Mouse (Mus musculus): ENCODE measurements at regions not wholly inside any gene's neighbourhood (a gene's known extent, or its start where the extent isn't known, plus 50 kb on each side); places are given as distances from the start of the nearest gene placed in this dataset.
"Not testable (repeated sequence)": the region's sequence is repeated elsewhere in the genome, so short reads cannot be mapped to it uniquely, and the experiment has no call there.

GRCm38 (mm10) chr6:31032980-31033608, 74.2 kb upstream of the Klf14 start:
- Histone ChIP-seq H3K36me3 (ENCODE audit: insufficient read depth, low read length) (no peaks in the 10 kb centered on the region), H3K27me3 (ENCODE audit: insufficient read depth, low read length) (no peaks in the 10 kb centered on the region), H3K9me3 (replicated peaks; ENCODE audit: low read length) (no peaks in the 10 kb centered on the region), H3K4me1 (replicated peaks; ENCODE audit: insufficient read depth, low read length) (no peaks in the 10 kb centered on the region), H3K27ac (no peak overlapping the region), H3K4me2 (ENCODE audit: low read length) (peak overlapping the region; percentile 38), H3K9ac (ENCODE audit: low read depth, low read length) (peak overlapping the region; percentile 1; the same call in 1 of the 2 replicates), H3K4me3 (replicated peaks; ENCODE audit: low read depth, low read length) (no peak overlapping the region)
- ATAC-seq (replicated peaks; ENCODE audit: low FRiP score, low read depth) (peak; percentile 73), DNase-seq (ENCODE audit: low spot score) (peak; percentile 78)
- peak; percentile 95 for TF ChIP-seq CTCF (IDR thresholded peaks at IDR 0.05; ENCODE audit: low read depth)
- 8% methylated on average over 12 of the region's 12 CpGs for WGBS

GRCm38 (mm10) chr6:31034796-31035195, 75.9 kb upstream of the Klf14 start:
- ATAC-seq (replicated peaks; ENCODE audit: low FRiP score, low read depth) = no peak
- 41% methylated on average over 10 of the region's 10 CpGs for WGBS
- TF ChIP-seq CTCF (IDR thresholded peaks at IDR 0.05; ENCODE audit: low read depth) = no peak
- H3K36me3 ChIP-seq (ENCODE audit: insufficient read depth, low read length) = no peaks in the 10 kb centered on the region
- no peaks in the 10 kb centered on the region for H3K27me3 ChIP-seq (ENCODE audit: insufficient read depth, low read length)
- H3K4me3 ChIP-seq (replicated peaks; ENCODE audit: low read depth, low read length) = no peak overlapping the region
- H3K4me2 ChIP-seq (ENCODE audit: low read length) = no peak overlapping the region
- no peaks in the 10 kb centered on the region for H3K4me1 ChIP-seq (replicated peaks; ENCODE audit: insufficient read depth, low read length)
- H3K9me3 ChIP-seq (replicated peaks; ENCODE audit: low read length) = no peaks in the 10 kb centered on the region
- H3K9ac ChIP-seq (ENCODE audit: low read depth, low read length) = no peak overlapping the region
- DNase-seq (ENCODE audit: low spot score) = peak; percentile 5
- H3K27ac ChIP-seq = no peak overlapping the region

GRCm38 (mm10) chr6:31037801-31038395, 79.0 kb upstream of the Klf14 start:
- Histone ChIP-seq H3K4me2 (ENCODE audit: low read length) (peak overlapping the region; percentile 32; the same call in 1 of the 2 replicates), H3K4me1 (replicated peaks; ENCODE audit: insufficient read depth, low read length) (no peaks in the 10 kb centered on the region), H3K27ac (no peak overlapping the region), H3K36me3 (ENCODE audit: insufficient read depth, low read length) (no peaks in the 10 kb centered on the region), H3K9ac (ENCODE audit: low read depth, low read length) (no peak overlapping the region), H3K27me3 (ENCODE audit: insufficient read depth, low read length) (no peaks in the 10 kb centered on the region), H3K4me3 (replicated peaks; ENCODE audit: low read depth, low read length) (no peak overlapping the region), H3K9me3 (replicated peaks; ENCODE audit: low read length) (no peaks in the 10 kb centered on the region)
- ATAC-seq (replicated peaks; ENCODE audit: low FRiP score, low read depth) = no peak
- no peak for DNase-seq (ENCODE audit: low spot score)
- TF ChIP-seq CTCF (IDR thresholded peaks at IDR 0.05; ENCODE audit: low read depth) = no peak
- 71% methylated on average over 20 of the region's 20 CpGs for WGBS

GRCm38 (mm10) chr6:31038445-31038844, 79.6 kb upstream of the Klf14 start:
- TF ChIP-seq CTCF (IDR thresholded peaks at IDR 0.05; ENCODE audit: low read depth) = peak; percentile 66
- peak overlapping the region; percentile 32; the same call in 1 of the 2 replicates for H3K4me2 ChIP-seq (ENCODE audit: low read length)
- 5% methylated on average over 2 of the region's 2 CpGs for WGBS
- peak; percentile 79 for DNase-seq (ENCODE audit: low spot score)
- not testable (repeated sequence) for H3K4me1 ChIP-seq (replicated peaks; ENCODE audit: insufficient read depth, low read length); ATAC-seq (replicated peaks; ENCODE audit: low FRiP score, low read depth); H3K4me3 ChIP-seq (replicated peaks; ENCODE audit: low read depth, low read length); H3K27ac ChIP-seq; H3K9ac ChIP-seq (ENCODE audit: low read depth, low read length); H3K9me3 ChIP-seq (replicated peaks; ENCODE audit: low read length); H3K36me3 ChIP-seq (ENCODE audit: insufficient read depth, low read length); H3K27me3 ChIP-seq (ENCODE audit: insufficient read depth, low read length)

- Histone ChIP-seq H3K9ac (ENCODE audit: low read depth, low read length) (no peak overlapping the region), H3K27me3 (ENCODE audit: insufficient read depth, low read length) (no peaks in the 10 kb centered on the region), H3K4me2 (ENCODE audit: low read length) (no peak overlapping the region), H3K4me3 (replicated peaks; ENCODE audit: low read depth, low read length) (no peak overlapping the region), H3K27ac (no peak overlapping the region), H3K4me1 (replicated peaks; ENCODE audit: insufficient read depth, low read length) (no peaks in the 10 kb centered on the region), H3K9me3 (replicated peaks; ENCODE audit: low read length) (no peaks in the 10 kb centered on the region), H3K36me3 (ENCODE audit: insufficient read depth, low read length) (no peaks in the 10 kb centered on the region)
- DNase-seq (ENCODE audit: low spot score) (no peak), ATAC-seq (replicated peaks; ENCODE audit: low FRiP score, low read depth) (no peak)
- TF ChIP-seq CTCF (IDR thresholded peaks at IDR 0.05; ENCODE audit: low read depth) = no peak
- WGBS = 71% methylated on average over 6 of the region's 6 CpGs
These were observed 80.6 kb upstream of the Klf14 start for GRCm38 (mm10) chr6:31039485-31039884.

GRCm38 (mm10) chr6:31040783-31041182, 81.9 kb upstream of the Klf14 start:
- 87% methylated on average over 6 of the region's 6 CpGs for WGBS
- Histone ChIP-seq H3K4me2 (ENCODE audit: low read length) (no peak overlapping the region), H3K4me1 (replicated peaks; ENCODE audit: insufficient read depth, low read length) (no peaks in the 10 kb centered on the region), H3K4me3 (replicated peaks; ENCODE audit: low read depth, low read length) (no peak overlapping the region), H3K36me3 (ENCODE audit: insufficient read depth, low read length) (no peaks in the 10 kb centered on the region), H3K9me3 (replicated peaks; ENCODE audit: low read length) (no peaks in the 10 kb centered on the region), H3K9ac (ENCODE audit: low read depth, low read length) (no peak overlapping the region), H3K27me3 (ENCODE audit: insufficient read depth, low read length) (no peaks in the 10 kb centered on the region), H3K27ac (no peak overlapping the region)
- ATAC-seq (replicated peaks; ENCODE audit: low FRiP score, low read depth) (no peak), DNase-seq (ENCODE audit: low spot score) (no peak)
- TF ChIP-seq CTCF (IDR thresholded peaks at IDR 0.05; ENCODE audit: low read depth) = no peak

All from kidney, postnatal 0 days (tissue).